Mouse (Mus musculus): ENCODE results near the gene Prr7.

The Prr7 gene

DNA sequence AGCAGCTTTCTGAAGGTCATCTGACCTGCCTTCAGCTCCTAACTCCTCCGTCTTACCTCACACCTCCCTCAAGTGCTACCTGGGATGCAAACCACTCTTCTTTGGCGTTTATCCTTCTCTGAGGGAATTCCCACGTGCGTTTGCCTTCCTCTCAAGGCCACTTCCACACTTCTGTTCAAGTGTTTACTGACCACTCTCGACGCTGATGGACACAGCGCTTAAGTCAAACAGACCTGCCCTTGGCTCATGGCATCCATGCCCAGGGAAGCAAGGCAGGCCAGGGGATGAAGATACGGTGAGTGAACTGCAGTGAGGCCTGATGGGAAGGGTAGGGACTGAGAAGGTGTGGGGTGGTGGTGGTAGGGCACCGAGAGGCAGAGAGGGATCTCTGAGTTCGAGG is 36.5 kb downstream of the Prr7 start:
- in situ Hi-C loops (cut with MboI; ENCODE audit: unreplicated experiment in 2 of 2) = no loop called here

GRCm38 (mm10) chr13:55502405-55502804 is 38.3 kb downstream of the Prr7 start:
- in situ Hi-C loops (cut with MboI; ENCODE audit: unreplicated experiment in 2 of 2) = no loop called here

- in situ Hi-C loops (cut with MboI; ENCODE audit: unreplicated experiment in 2 of 2) = no loop called here
Measured at GRCm38 (mm10) chr13:55504390-55504789, 40.3 kb downstream of the Prr7 start.

GRCm38 (mm10) chr13:55505810-55506209 is 41.7 kb downstream of the Prr7 start:
- in situ Hi-C loops (cut with MboI; ENCODE audit: unreplicated experiment in 2 of 2) = no loop called here

DNA sequence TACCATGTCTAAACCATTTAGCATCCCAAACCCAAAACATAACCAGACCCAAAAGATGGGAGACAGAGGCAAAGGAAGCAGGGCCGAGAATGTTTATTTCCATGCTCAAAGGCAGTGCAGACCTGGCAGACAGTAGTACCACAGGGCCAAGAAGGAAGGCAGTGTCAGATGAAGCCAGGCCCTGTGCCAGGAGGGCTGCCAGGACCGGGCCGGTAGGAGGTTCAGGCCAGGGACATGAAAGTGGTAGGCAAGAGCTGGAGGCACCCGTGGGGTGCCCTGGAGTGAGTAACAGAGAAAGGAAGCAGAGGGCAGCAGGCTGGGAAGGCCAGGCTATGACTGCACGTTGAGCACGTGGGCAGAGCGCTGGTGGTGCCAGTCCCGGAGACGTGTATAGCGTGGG is 42.6 kb downstream of the Prr7 start:
- in situ Hi-C loops (cut with MboI; ENCODE audit: unreplicated experiment in 2 of 2) = no loop called here

GRCm38 (mm10) chr13:55507877-55508276 is 43.8 kb downstream of the Prr7 start:
- in situ Hi-C loops (cut with MboI; ENCODE audit: unreplicated experiment in 2 of 2) = no loop called here

- in situ Hi-C loops (cut with MboI; ENCODE audit: unreplicated experiment in 2 of 2) = no loop called here
Measured at GRCm38 (mm10) chr13:55508531-55508930, 44.5 kb downstream of the Prr7 start.

DNA sequence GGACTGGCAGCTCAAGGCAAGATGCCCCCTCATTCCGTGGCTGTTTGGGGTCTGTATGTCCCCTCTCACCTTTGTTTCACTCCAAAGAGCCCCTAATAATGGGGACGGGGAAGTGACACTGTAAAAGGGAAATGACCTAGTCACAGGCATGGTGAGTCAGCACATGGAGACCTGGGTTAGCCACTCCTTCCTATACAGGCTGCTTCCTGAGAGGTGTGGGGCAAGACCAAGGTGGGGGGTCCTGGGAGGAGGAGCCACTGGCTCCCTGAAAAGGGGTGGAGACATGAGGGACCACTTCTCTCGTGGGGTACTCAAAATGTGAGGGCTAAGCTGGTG is 46.2 kb downstream of the Prr7 start:
- in situ Hi-C loops (cut with MboI; ENCODE audit: unreplicated experiment in 2 of 2) = loop anchor here (5.0 to 10.0 kb wide), 2 partner anchors 33 to 175 kb away; no protein-coding TSS in a partner anchor

- in situ Hi-C loops (cut with MboI; ENCODE audit: unreplicated experiment in 2 of 2) = loop anchor here (5.0 to 10.0 kb wide), 2 partner anchors 34 to 176 kb away; no protein-coding TSS in a partner anchor
Measured at GRCm38 (mm10) chr13:55510668-55511491, 46.8 kb downstream of the Prr7 start.

GRCm38 (mm10) chr13:55511492-55511861 is 47.4 kb downstream of the Prr7 start:
- in situ Hi-C loops (cut with MboI; ENCODE audit: unreplicated experiment in 2 of 2) = loop anchor here (5.0 to 10.0 kb wide), 2 partner anchors 34 to 177 kb away; no protein-coding TSS in a partner anchor

DNA sequence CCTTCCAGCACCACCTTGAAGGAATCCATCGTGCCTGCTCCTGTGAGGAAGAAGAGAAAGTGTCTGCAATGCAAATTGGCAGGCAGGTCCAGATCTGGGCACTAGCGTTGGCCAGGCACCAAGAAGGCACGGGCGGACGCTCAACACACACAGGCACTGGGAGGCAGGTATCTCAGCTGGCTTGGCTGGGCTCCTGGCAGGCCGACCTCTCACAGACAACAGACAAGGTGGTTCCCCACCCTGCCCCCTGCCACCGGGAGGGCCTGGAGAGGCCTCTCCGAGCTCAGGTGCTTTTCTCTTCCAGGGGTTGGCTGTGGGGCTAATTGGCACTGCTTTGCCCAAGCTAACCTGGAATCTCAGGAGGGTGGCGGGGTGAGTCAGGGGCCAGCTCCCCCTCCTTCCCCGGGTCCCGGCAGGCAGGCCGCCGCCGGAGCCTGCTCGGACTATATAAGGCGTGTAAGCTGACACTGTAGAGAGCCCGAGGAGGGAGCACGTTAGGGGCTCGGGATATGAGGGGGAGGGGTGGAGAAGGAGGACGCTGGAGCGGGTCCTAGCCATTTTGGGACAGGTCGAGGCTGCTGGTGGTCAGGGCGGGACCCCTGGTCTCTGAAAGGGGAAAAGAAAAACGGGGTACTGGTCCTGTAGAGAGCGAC is 48.4 kb downstream of the Prr7 start:
- in situ Hi-C loops (cut with MboI; ENCODE audit: unreplicated experiment in 2 of 2) = loop anchor here (5.0 to 10.0 kb wide), 2 partner anchors 35 to 178 kb away; no protein-coding TSS in a partner anchor

DNA sequence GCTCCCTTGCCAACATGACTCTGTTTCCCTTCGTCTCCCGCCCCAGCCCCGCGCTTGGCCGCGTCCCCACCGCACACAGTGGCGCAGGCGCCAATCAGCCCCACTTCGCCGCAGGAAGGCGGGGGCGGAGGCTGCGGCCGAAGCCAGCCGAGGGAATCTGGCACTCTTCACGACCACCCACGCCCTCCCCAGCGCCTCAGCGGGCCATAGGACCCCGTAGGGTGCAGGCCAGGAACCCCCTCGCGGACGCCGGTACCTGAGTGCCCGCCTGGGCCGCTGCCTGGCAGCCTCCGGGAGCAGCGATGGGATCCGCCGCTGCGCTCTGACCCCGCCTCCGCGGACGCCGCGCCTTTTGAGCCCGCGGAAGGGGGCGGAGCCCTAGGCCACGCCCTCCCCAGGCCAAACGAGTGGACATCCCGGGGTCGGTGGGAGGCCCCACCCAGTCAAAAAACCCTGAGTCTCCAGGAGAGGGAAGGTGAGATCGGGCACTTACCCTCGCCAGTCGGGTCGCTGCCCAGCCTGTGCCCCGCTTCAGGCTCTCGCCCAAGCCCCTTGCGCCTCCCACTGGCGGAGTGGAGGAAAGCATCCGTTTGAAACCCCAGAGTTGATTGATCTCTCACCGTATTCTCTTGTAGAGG is 49.2 kb downstream of the Prr7 start, which contains the start of gene Pdlim7:
Gene Pdlim7, minus strand, starts transcription at position 566 of the 638 bp plus-strand sequence.
- in situ Hi-C loops (cut with MboI; ENCODE audit: unreplicated experiment in 2 of 2) = loop anchor here (5.0 to 10.0 kb wide), 2 partner anchors 36 to 178 kb away; no protein-coding TSS in a partner anchor

- in situ Hi-C loops (cut with MboI; ENCODE audit: unreplicated experiment in 2 of 2) = loop anchor here (5.0 to 10.0 kb wide), 2 partner anchors 37 to 179 kb away; no protein-coding TSS in a partner anchor
Measured at GRCm38 (mm10) chr13:55513828-55514227, 49.8 kb downstream of the Prr7 start.

- in situ Hi-C loops (cut with MboI; ENCODE audit: unreplicated experiment in 2 of 2) = loop anchor here (5.0 to 10.0 kb wide), 3 partner anchors 110 to 182 kb away; no protein-coding TSS in a partner anchor
Measured at GRCm38 (mm10) chr13:55516955-55517354, 52.9 kb downstream of the Prr7 start.

GRCm38 (mm10) chr13:55519606-55520005 is 55.5 kb downstream of the Prr7 start:
- in situ Hi-C loops (cut with MboI; ENCODE audit: unreplicated experiment in 2 of 2) = loop anchor here (5.0 to 10.0 kb wide), 3 partner anchors 112 to 185 kb away; no protein-coding TSS in a partner anchor

DNA sequence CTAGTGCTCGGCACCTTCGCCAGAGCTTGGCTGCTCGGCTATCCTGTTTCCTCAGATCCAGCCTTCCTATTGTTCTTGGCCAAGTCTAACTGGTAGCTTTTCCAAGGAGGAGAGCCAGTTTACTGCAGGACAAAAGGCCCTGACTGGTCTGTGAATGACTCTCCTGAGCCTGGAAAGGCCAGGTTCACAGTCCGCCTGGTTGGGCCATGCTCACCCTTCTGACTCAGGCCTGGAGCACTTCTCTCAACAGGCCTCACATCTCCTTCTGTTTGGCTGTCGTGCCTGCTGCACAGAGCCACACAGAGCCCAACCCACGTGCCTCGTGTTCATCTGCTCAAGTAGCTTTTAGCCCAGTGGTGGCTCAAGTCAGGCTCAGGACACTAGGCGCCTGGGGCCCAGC is 58.7 kb downstream of the Prr7 start:
- in situ Hi-C loops (cut with MboI; ENCODE audit: unreplicated experiment in 2 of 2) = no loop called here

Measured in v-Abl transformed pro-B cells (cell line).